Mouse (Mus musculus) bone marrow, adult 2 months (tissue): ENCODE results near the gene Glipr1.

Source experiments
- CTCF ChIP-seq: fragments of 200-500 bp; IDR thresholded peaks from 2 replicates; pipeline ENCODE4 v1.5.1; 2011; ENCODE audit warnings: low read length, control low read depth; ENCODE audit not compliant: control insufficient read depth, insufficient read depth
- POLR2A ChIP-seq: fragments of 200-500 bp; IDR thresholded peaks from 2 replicates; pipeline ENCODE4 v1.6.1; 2011; ENCODE audit warnings: low read depth, mild to moderate bottlenecking, control low read depth, low read length, borderline replicate concordance; ENCODE audit not compliant: control insufficient read depth

DNA sequence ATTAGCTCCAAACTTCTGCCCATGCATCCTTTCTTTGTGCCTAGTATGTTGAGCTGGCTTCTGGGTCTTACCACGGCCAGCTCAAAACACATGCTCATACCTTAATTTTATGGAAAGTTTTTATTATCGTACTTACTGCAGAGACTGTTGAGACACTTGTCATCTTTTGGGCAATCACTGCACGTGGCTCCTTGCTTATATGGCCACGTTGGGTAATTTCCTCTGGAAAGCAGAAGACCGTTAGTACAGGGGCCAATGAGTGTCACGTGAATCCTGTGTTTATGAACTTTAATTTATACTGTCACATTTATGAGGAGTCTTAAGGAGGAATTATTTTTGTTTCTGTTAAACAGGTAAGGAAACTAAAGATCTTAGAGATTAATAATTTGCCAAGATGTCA is 16.0 kb downstream of the Glipr1 start:
- no peak for TF ChIP-seq CTCF
- TF ChIP-seq POLR2A, result no peak
